Mouse (Mus musculus): ENCODE data around the gene Tnks1bp1. TPM values are rescaled to one million over a fixed set of nuclear protein-coding genes. Genes with fewer than 3 reads are reported as not detected.

The Tnks1bp1 gene
- total and polyA plus RNA-seq, 2 experiments from 2014 or later, result 22.8 to 77.0 TPM

GRCm38 (mm10) chr2:85038336-85038735 is 9.5 kb upstream of the Tnks1bp1 start:
- H3K4me3 ChIP-seq (ENCODE audit: low read depth, low read length), result peak overlapping the region; percentile 88
- 71% methylated on average over 13 of the region's 13 CpGs for WGBS
- DNase-seq (no peak), ATAC-seq (no peak)
- no peaks in the 10 kb centered on the region for H3K27me3 ChIP-seq (ENCODE audit: insufficient read depth, low read length)
- no peaks in the 10 kb centered on the region for H3K9me3 ChIP-seq (ENCODE audit: low read length)
- peaks cover 16% of the 10 kb centered on the region for H3K4me1 ChIP-seq (ENCODE audit: insufficient read depth)
- peak overlapping the region; percentile 84 for H3K4me2 ChIP-seq (ENCODE audit: low read depth)
- H3K27ac ChIP-seq (ENCODE audit: low read depth, low read length), result no peak overlapping the region
- peak overlapping the region; percentile 94; the same call in 1 of the 2 replicates for H3K9ac ChIP-seq
- peaks cover 41% of the 10 kb centered on the region for H3K36me3 ChIP-seq (ENCODE audit: insufficient read depth)
- TF ChIP-seq CTCF (IDR thresholded peaks at IDR 0.05; ENCODE audit: low read depth), result no peak

- ATAC-seq (no peak), DNase-seq (no peak)
- Histone ChIP-seq H3K4me3 (ENCODE audit: low read depth, low read length) (no peak overlapping the region), H3K27me3 (ENCODE audit: insufficient read depth, low read length) (no peaks in the 10 kb centered on the region), H3K9ac (no peak overlapping the region), H3K36me3 (ENCODE audit: insufficient read depth) (peaks cover 76% of the 10 kb centered on the region), H3K4me2 (ENCODE audit: low read depth) (no peak overlapping the region), H3K27ac (ENCODE audit: low read depth, low read length) (no peak overlapping the region), H3K4me1 (ENCODE audit: insufficient read depth) (peaks cover 7% of the 10 kb centered on the region; the same call in 1 of the 2 replicates), H3K9me3 (ENCODE audit: low read length) (no peaks in the 10 kb centered on the region)
- 93% methylated on average over 7 of the region's 7 CpGs for WGBS
- TF ChIP-seq CTCF (IDR thresholded peaks at IDR 0.05; ENCODE audit: low read depth), result no peak
Measured at GRCm38 (mm10) chr2:85043623-85044022, 4.2 kb upstream of the Tnks1bp1 start.

- Histone ChIP-seq H3K36me3 (ENCODE audit: insufficient read depth) (peaks cover 56% of the 10 kb centered on the region), H3K4me3 (ENCODE audit: low read depth, low read length) (no peak overlapping the region), H3K27me3 (ENCODE audit: insufficient read depth, low read length) (no peaks in the 10 kb centered on the region), H3K9ac (no peak overlapping the region), H3K4me1 (ENCODE audit: insufficient read depth) (peaks cover 30% of the 10 kb centered on the region), H3K9me3 (ENCODE audit: low read length) (no peaks in the 10 kb centered on the region), H3K4me2 (ENCODE audit: low read depth) (no peak overlapping the region), H3K27ac (ENCODE audit: low read depth, low read length) (no peak overlapping the region)
- WGBS, result 79% methylated on average over 8 of the region's 8 CpGs
- TF ChIP-seq CTCF (IDR thresholded peaks at IDR 0.05; ENCODE audit: low read depth), result no peak
- ATAC-seq, result no peak
- no peak for DNase-seq
Measured at GRCm38 (mm10) chr2:85046222-85046621, 1.6 kb upstream of the Tnks1bp1 start.

GRCm38 (mm10) chr2:85047081-85047480 is 741 bp upstream of the Tnks1bp1 start:
- H3K27ac ChIP-seq (ENCODE audit: low read depth, low read length), result peak overlapping the region; percentile 89; the same call in 1 of the 2 replicates
- H3K27me3 ChIP-seq (ENCODE audit: insufficient read depth, low read length), result no peaks in the 10 kb centered on the region
- peak overlapping the region; percentile 76; the same call in 1 of the 2 replicates for H3K9ac ChIP-seq
- peak overlapping the region; percentile 68 for H3K4me3 ChIP-seq (ENCODE audit: low read depth, low read length)
- no peak for ATAC-seq
- TF ChIP-seq CTCF (IDR thresholded peaks at IDR 0.05; ENCODE audit: low read depth), result no peak
- DNase-seq, result no peak
- H3K36me3 ChIP-seq (ENCODE audit: insufficient read depth), result peaks cover 51% of the 10 kb centered on the region
- H3K4me1 ChIP-seq (ENCODE audit: insufficient read depth), result peaks cover 30% of the 10 kb centered on the region
- WGBS, result 46% methylated on average over 10 of the region's 10 CpGs
- H3K9me3 ChIP-seq (ENCODE audit: low read length), result no peaks in the 10 kb centered on the region
- H3K4me2 ChIP-seq (ENCODE audit: low read depth), result peak overlapping the region; percentile 54

- no peak for TF ChIP-seq CTCF (IDR thresholded peaks at IDR 0.05; ENCODE audit: low read depth)
- peak; percentile 71 for ATAC-seq
- Histone ChIP-seq H3K9ac (peak overlapping the region; percentile 76), H3K4me1 (ENCODE audit: insufficient read depth) (peaks cover 30% of the 10 kb centered on the region), H3K27me3 (ENCODE audit: insufficient read depth, low read length) (no peaks in the 10 kb centered on the region), H3K27ac (ENCODE audit: low read depth, low read length) (peak overlapping the region; percentile 89), H3K4me2 (ENCODE audit: low read depth) (peak overlapping the region; percentile 54), H3K36me3 (ENCODE audit: insufficient read depth) (peaks cover 50% of the 10 kb centered on the region), H3K4me3 (ENCODE audit: low read depth, low read length) (peak overlapping the region; percentile 68), H3K9me3 (ENCODE audit: low read length) (no peaks in the 10 kb centered on the region)
- DNase-seq, result peak; percentile 78
- 5% methylated on average over 34 of the region's 44 CpGs for WGBS
Measured at GRCm38 (mm10) chr2:85048168-85048751, 438 bp downstream of the Tnks1bp1 start.

DNA sequence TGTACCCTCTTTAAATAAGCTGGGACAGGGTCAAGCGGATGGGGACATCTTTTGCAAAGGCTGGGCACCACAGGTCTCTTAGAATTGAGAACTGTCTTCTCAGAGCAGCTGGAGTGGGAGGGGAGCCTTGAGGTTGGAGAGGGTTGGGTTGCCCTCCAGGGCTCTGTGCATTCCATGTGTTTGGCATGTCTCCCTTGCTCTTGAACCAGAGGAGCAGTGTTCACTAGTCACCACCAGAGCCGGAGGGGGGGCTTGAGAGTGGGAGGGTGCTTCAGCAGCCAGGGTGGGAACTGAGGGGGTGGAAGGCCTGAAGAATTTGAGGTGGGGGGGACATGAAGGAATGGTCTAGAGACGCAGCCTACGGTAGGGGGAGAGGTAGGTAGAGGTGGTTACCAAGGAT is 1.5 kb downstream of the Tnks1bp1 start:
- peaks cover 30% of the 10 kb centered on the region for H3K4me1 ChIP-seq (ENCODE audit: insufficient read depth)
- peak overlapping the region; percentile 12; the same call in 1 of the 2 replicates for H3K4me3 ChIP-seq (ENCODE audit: low read depth, low read length)
- 66% methylated on average over 4 of the region's 4 CpGs for WGBS
- peak overlapping the region; percentile 54 for H3K4me2 ChIP-seq (ENCODE audit: low read depth)
- no peaks in the 10 kb centered on the region for H3K27me3 ChIP-seq (ENCODE audit: insufficient read depth, low read length)
- H3K27ac ChIP-seq (ENCODE audit: low read depth, low read length), result no peak overlapping the region
- no peaks in the 10 kb centered on the region for H3K9me3 ChIP-seq (ENCODE audit: low read length)
- no peak for TF ChIP-seq CTCF (IDR thresholded peaks at IDR 0.05; ENCODE audit: low read depth)
- no peak for ATAC-seq
- peaks cover 49% of the 10 kb centered on the region for H3K36me3 ChIP-seq (ENCODE audit: insufficient read depth)
- DNase-seq, result no peak
- no peak overlapping the region for H3K9ac ChIP-seq

- 7% methylated on average over 9 of the region's 10 CpGs for WGBS
- Histone ChIP-seq H3K36me3 (ENCODE audit: insufficient read depth) (peaks cover 51% of the 10 kb centered on the region), H3K9ac (no peak overlapping the region), H3K4me3 (ENCODE audit: low read depth, low read length) (peak overlapping the region; percentile 16; the same call in 1 of the 2 replicates), H3K27me3 (ENCODE audit: insufficient read depth, low read length) (no peaks in the 10 kb centered on the region), H3K4me2 (ENCODE audit: low read depth) (peak overlapping the region; percentile 54), H3K4me1 (ENCODE audit: insufficient read depth) (peaks cover 30% of the 10 kb centered on the region), H3K27ac (ENCODE audit: low read depth, low read length) (0 out of 2 replicates have a peak overlapping the region, but pooled peaks have one; percentile 21), H3K9me3 (ENCODE audit: low read length) (no peaks in the 10 kb centered on the region)
- DNase-seq, result peak; percentile 48
- ATAC-seq, result no peak
- no peak for TF ChIP-seq CTCF (IDR thresholded peaks at IDR 0.05; ENCODE audit: low read depth)
Measured at GRCm38 (mm10) chr2:85050001-85050634, 2.3 kb downstream of the Tnks1bp1 start.
